Mouse (Mus musculus): ENCODE results near the gene Scyl2. TPM values are rescaled to one million over a fixed set of nuclear protein-coding genes. Genes with fewer than 3 reads are reported as not detected.
"Not testable (repeated sequence)": the region's sequence is repeated elsewhere in the genome, so short reads cannot be mapped to it uniquely, and the experiment has no call there.

Scyl2 gene
- polyA plus RNA-seq, 1 experiment from 2014 or later, result 9.5 TPM

GRCm38 (mm10) chr10:89676609-89677008 lies 9.5 kb downstream of the Scyl2 start:
- ATAC-seq (ENCODE audit: insufficient number of reproducible peaks, insufficient read depth, low FRiP score, low read depth), result no peak
- Histone ChIP-seq H3K9ac (ENCODE audit: low read length) (no peak overlapping the region), H3K27ac (replicated peaks in 1 of 2; ENCODE audit: control insufficient read depth in 1 of 2, insufficient read depth in 1 of 2, low read depth in 2 of 2, low read length in 2 of 2) (no peak overlapping the region), H3K4me3 (ENCODE audit: control insufficient read depth in 1 of 2, insufficient read depth in 1 of 2, low read depth in 1 of 2, low read length in 2 of 2) (no peak overlapping the region), H3K27me3 (ENCODE audit: control insufficient read depth, insufficient read depth, low read length) (no peaks in the 10 kb centered on the region), H3K4me2 (ENCODE audit: low read length) (no peak overlapping the region), H3K4me1 (ENCODE audit: control insufficient read depth in 2 of 2, insufficient read depth in 2 of 2, low read length in 2 of 2) (no peaks in the 10 kb centered on the region), H3K9me3 (ENCODE audit: control insufficient read depth, low read length) (no peaks in the 10 kb centered on the region), H3K36me3 (ENCODE audit: control insufficient read depth, insufficient read depth, low read length) (peaks cover 18% of the 10 kb centered on the region)
- 74% methylated on average over 4 of the region's 4 CpGs for WGBS

- not testable (repeated sequence) for H3K9me3 ChIP-seq (ENCODE audit: control insufficient read depth, low read length); H3K4me1 ChIP-seq (ENCODE audit: control insufficient read depth in 2 of 2, insufficient read depth in 2 of 2, low read length in 2 of 2); H3K4me2 ChIP-seq (ENCODE audit: low read length); H3K27ac ChIP-seq (replicated peaks in 1 of 2; ENCODE audit: control insufficient read depth in 1 of 2, insufficient read depth in 1 of 2, low read depth in 2 of 2, low read length in 2 of 2); H3K9ac ChIP-seq (ENCODE audit: low read length); H3K27me3 ChIP-seq (ENCODE audit: control insufficient read depth, insufficient read depth, low read length); H3K4me3 ChIP-seq (ENCODE audit: control insufficient read depth in 1 of 2, insufficient read depth in 1 of 2, low read depth in 1 of 2, low read length in 2 of 2); ATAC-seq (ENCODE audit: insufficient number of reproducible peaks, insufficient read depth, low FRiP score, low read depth)
- H3K36me3 ChIP-seq (ENCODE audit: control insufficient read depth, insufficient read depth, low read length), result peaks cover 12% of the 10 kb centered on the region
- 96% methylated on average over 5 of the region's 5 CpGs for WGBS
Observed at GRCm38 (mm10) chr10:89670371-89670770, 15.7 kb downstream of the Scyl2 start.

GRCm38 (mm10) chr10:89667571-89667970 lies 18.5 kb downstream of the Scyl2 start:
- H3K9ac ChIP-seq (ENCODE audit: low read length), result no peak overlapping the region
- peaks cover 17% of the 10 kb centered on the region for H3K36me3 ChIP-seq (ENCODE audit: control insufficient read depth, insufficient read depth, low read length)
- H3K27ac ChIP-seq (replicated peaks in 1 of 2; ENCODE audit: control insufficient read depth in 1 of 2, insufficient read depth in 1 of 2, low read depth in 2 of 2, low read length in 2 of 2), result no peak overlapping the region
- WGBS, result 80% methylated on average over 7 of the region's 7 CpGs
- no peak overlapping the region for H3K4me2 ChIP-seq (ENCODE audit: low read length)
- H3K27me3 ChIP-seq (ENCODE audit: control insufficient read depth, insufficient read depth, low read length), result no peaks in the 10 kb centered on the region
- no peaks in the 10 kb centered on the region for H3K9me3 ChIP-seq (ENCODE audit: control insufficient read depth, low read length)
- no peak overlapping the region for H3K4me3 ChIP-seq (ENCODE audit: control insufficient read depth in 1 of 2, insufficient read depth in 1 of 2, low read depth in 1 of 2, low read length in 2 of 2)
- ATAC-seq (ENCODE audit: insufficient number of reproducible peaks, insufficient read depth, low FRiP score, low read depth), result no peak
- H3K4me1 ChIP-seq (ENCODE audit: control insufficient read depth in 2 of 2, insufficient read depth in 2 of 2, low read length in 2 of 2), result no peaks in the 10 kb centered on the region

DNA sequence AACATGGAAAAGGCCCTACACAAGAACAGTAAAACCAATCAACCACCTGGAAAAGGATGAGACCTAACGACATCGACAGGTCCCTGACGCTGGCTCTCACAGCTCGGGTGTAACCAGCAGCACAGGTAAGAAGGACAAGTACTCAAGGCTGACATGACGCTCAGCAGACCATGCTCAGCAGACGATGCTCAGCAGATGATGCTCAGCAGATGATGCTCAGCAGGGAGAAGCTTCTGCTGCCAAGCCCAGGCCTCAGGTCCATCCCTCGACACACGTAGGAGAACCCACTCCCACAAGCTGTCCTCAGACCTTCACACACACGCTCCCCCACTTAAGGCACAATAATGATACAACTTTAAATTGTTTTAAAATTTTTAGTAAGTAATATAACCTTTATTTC lies 20.4 kb downstream of the Scyl2 start:
- ATAC-seq (ENCODE audit: insufficient number of reproducible peaks, insufficient read depth, low FRiP score, low read depth), result no peak
- H3K36me3 ChIP-seq (ENCODE audit: control insufficient read depth, insufficient read depth, low read length), result peaks cover 31% of the 10 kb centered on the region
- WGBS, result 91% methylated on average over 9 of the region's 9 CpGs

DNA sequence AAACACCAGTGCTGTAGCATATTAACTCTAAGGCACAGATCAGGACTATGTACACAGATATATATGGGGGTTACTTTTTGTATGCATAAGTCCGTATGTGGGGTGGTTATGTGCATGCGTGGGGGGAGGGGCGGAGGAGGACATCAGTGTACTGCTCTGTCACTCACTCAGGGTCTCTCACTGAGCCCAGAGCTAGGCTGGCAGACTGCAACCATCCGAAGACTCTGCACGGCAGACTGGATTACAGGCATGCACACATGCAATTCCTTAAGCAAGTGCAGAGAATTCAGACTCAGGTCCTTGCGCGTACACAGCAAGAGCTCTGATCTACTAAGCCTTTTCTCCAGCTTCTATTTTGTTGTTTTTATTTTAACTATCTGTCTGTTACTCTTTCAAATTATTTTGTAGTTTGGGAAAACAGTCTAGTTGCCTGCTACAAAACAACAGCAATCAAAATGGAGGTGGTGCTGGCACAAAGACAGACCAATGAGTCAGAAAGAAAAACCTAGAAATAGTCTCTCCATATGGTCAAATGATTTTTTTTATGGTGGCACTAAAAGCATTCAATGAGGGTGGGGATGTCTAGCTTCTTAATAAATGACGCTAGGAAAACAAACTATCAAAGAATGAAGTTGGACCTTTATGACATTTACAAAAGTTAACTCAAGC lies 21.0 kb downstream of the Scyl2 start:
- no peak for ATAC-seq (ENCODE audit: insufficient number of reproducible peaks, insufficient read depth, low FRiP score, low read depth)
- Histone ChIP-seq H3K4me1 (ENCODE audit: control insufficient read depth in 2 of 2, insufficient read depth in 2 of 2, low read length in 2 of 2) (no peaks in the 10 kb centered on the region), H3K9me3 (ENCODE audit: control insufficient read depth, low read length) (no peaks in the 10 kb centered on the region), H3K27ac (replicated peaks in 1 of 2; ENCODE audit: control insufficient read depth in 1 of 2, insufficient read depth in 1 of 2, low read depth in 2 of 2, low read length in 2 of 2) (no peak overlapping the region), H3K4me2 (ENCODE audit: low read length) (no peak overlapping the region), H3K9ac (ENCODE audit: low read length) (no peak overlapping the region), H3K36me3 (ENCODE audit: control insufficient read depth, insufficient read depth, low read length) (peaks cover 31% of the 10 kb centered on the region), H3K4me3 (ENCODE audit: control insufficient read depth in 1 of 2, insufficient read depth in 1 of 2, low read depth in 1 of 2, low read length in 2 of 2) (no peak overlapping the region), H3K27me3 (ENCODE audit: control insufficient read depth, insufficient read depth, low read length) (no peaks in the 10 kb centered on the region)
- 91% methylated on average over 8 of the region's 8 CpGs for WGBS

More for the DNA sequence above, 20.4 kb downstream of the Scyl2 start:
- Histone ChIP-seq H3K27me3 (ENCODE audit: control insufficient read depth, insufficient read depth, low read length) (no peaks in the 10 kb centered on the region), H3K27ac (replicated peaks in 1 of 2; ENCODE audit: control insufficient read depth in 1 of 2, insufficient read depth in 1 of 2, low read depth in 2 of 2, low read length in 2 of 2) (no peak overlapping the region), H3K4me1 (ENCODE audit: control insufficient read depth in 2 of 2, insufficient read depth in 2 of 2, low read length in 2 of 2) (no peaks in the 10 kb centered on the region), H3K9me3 (ENCODE audit: control insufficient read depth, low read length) (no peaks in the 10 kb centered on the region), H3K4me2 (ENCODE audit: low read length) (no peak overlapping the region), H3K4me3 (ENCODE audit: control insufficient read depth in 1 of 2, insufficient read depth in 1 of 2, low read depth in 1 of 2, low read length in 2 of 2) (no peak overlapping the region), H3K9ac (ENCODE audit: low read length) (no peak overlapping the region)

- WGBS, result 86% methylated on average over 5 of the region's 5 CpGs
- Histone ChIP-seq H3K9me3 (ENCODE audit: control insufficient read depth, low read length) (no peaks in the 10 kb centered on the region), H3K4me1 (ENCODE audit: control insufficient read depth in 2 of 2, insufficient read depth in 2 of 2, low read length in 2 of 2) (no peaks in the 10 kb centered on the region), H3K4me3 (ENCODE audit: control insufficient read depth in 1 of 2, insufficient read depth in 1 of 2, low read depth in 1 of 2, low read length in 2 of 2) (no peak overlapping the region), H3K36me3 (ENCODE audit: control insufficient read depth, insufficient read depth, low read length) (peaks cover 77% of the 10 kb centered on the region), H3K4me2 (ENCODE audit: low read length) (no peak overlapping the region), H3K9ac (ENCODE audit: low read length) (no peak overlapping the region), H3K27ac (replicated peaks in 1 of 2; ENCODE audit: control insufficient read depth in 1 of 2, insufficient read depth in 1 of 2, low read depth in 2 of 2, low read length in 2 of 2) (no peak overlapping the region), H3K27me3 (ENCODE audit: control insufficient read depth, insufficient read depth, low read length) (no peaks in the 10 kb centered on the region)
- ATAC-seq (ENCODE audit: insufficient number of reproducible peaks, insufficient read depth, low FRiP score, low read depth), result no peak
Observed at GRCm38 (mm10) chr10:89656366-89656765, 29.7 kb downstream of the Scyl2 start.

GRCm38 (mm10) chr10:89652912-89653311 lies 33.2 kb downstream of the Scyl2 start:
- Histone ChIP-seq H3K9ac (ENCODE audit: low read length) (no peak overlapping the region), H3K27me3 (ENCODE audit: control insufficient read depth, insufficient read depth, low read length) (no peaks in the 10 kb centered on the region), H3K4me1 (ENCODE audit: control insufficient read depth in 2 of 2, insufficient read depth in 2 of 2, low read length in 2 of 2) (no peaks in the 10 kb centered on the region), H3K4me2 (ENCODE audit: low read length) (no peak overlapping the region), H3K4me3 (ENCODE audit: control insufficient read depth in 1 of 2, insufficient read depth in 1 of 2, low read depth in 1 of 2, low read length in 2 of 2) (no peak overlapping the region), H3K27ac (replicated peaks in 1 of 2; ENCODE audit: control insufficient read depth in 1 of 2, insufficient read depth in 1 of 2, low read depth in 2 of 2, low read length in 2 of 2) (no peak overlapping the region), H3K36me3 (ENCODE audit: control insufficient read depth, insufficient read depth, low read length) (peaks cover 83% of the 10 kb centered on the region), H3K9me3 (ENCODE audit: control insufficient read depth, low read length) (no peaks in the 10 kb centered on the region)
- no peak for ATAC-seq (ENCODE audit: insufficient number of reproducible peaks, insufficient read depth, low FRiP score, low read depth)
- WGBS, result 84% methylated on average over 8 of the region's 8 CpGs

DNA sequence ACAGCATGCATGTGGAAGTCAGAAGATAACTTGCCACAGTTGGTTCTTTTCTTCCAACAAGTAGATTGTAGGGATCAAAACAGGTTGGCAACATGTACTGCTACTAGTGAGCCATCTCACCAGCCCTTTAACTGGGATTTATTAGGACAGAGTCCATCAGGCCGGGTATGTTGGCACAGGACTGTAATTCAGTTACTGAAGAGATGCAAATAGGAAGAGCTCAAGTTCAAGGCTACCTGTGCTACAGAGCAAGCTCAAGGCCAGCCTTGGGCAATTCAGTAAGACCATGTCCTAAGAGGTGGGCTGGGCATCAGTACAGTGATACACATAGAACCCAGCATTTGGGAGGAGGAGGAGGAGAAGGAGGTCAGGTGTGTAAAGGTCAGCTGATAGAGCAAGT lies 34.4 kb downstream of the Scyl2 start:
- H3K36me3 ChIP-seq (ENCODE audit: control insufficient read depth, insufficient read depth, low read length), result peaks cover 81% of the 10 kb centered on the region
- no peaks in the 10 kb centered on the region for H3K4me1 ChIP-seq (ENCODE audit: control insufficient read depth in 2 of 2, insufficient read depth in 2 of 2, low read length in 2 of 2)

More for the DNA sequence above, 34.4 kb downstream of the Scyl2 start:
- Histone ChIP-seq H3K27ac (replicated peaks in 1 of 2; ENCODE audit: control insufficient read depth in 1 of 2, insufficient read depth in 1 of 2, low read depth in 2 of 2, low read length in 2 of 2) (no peak overlapping the region), H3K9ac (ENCODE audit: low read length) (no peak overlapping the region), H3K9me3 (ENCODE audit: control insufficient read depth, low read length) (no peaks in the 10 kb centered on the region), H3K27me3 (ENCODE audit: control insufficient read depth, insufficient read depth, low read length) (no peaks in the 10 kb centered on the region), H3K4me2 (ENCODE audit: low read length) (no peak overlapping the region), H3K4me3 (ENCODE audit: control insufficient read depth in 1 of 2, insufficient read depth in 1 of 2, low read depth in 1 of 2, low read length in 2 of 2) (no peak overlapping the region)
- ATAC-seq (ENCODE audit: insufficient number of reproducible peaks, insufficient read depth, low FRiP score, low read depth), result no peak
- WGBS, result 86% methylated on average over 1 of the region's 1 CpGs

Measured in heart, embryonic 14.5 days (tissue).